Mouse (Mus musculus): Measurements from ENCODE around the gene Tmcc1. TPM values are rescaled to one million over a fixed set of nuclear protein-coding genes. Genes with fewer than 3 reads are reported as not detected.

Tmcc1 gene
- polyA plus RNA-seq, 1 experiment = 20.5 TPM

- H3K36me3 ChIP-seq (ENCODE audit: control insufficient read depth, insufficient read depth, low read length, poor library complexity, severe bottlenecking) = no peaks in the 10 kb centered on the region
- TF ChIP-seq POLR2A (IDR thresholded peaks at IDR 0.05; ENCODE audit: insufficient read depth, low read length) = no peak
- TF ChIP-seq EP300 (IDR thresholded peaks at IDR 0.05; ENCODE audit: insufficient read depth, low read depth, low read length) = no peak
- TF ChIP-seq CTCF (IDR thresholded peaks at IDR 0.05; ENCODE audit: low read depth, low read length) = no peak
- no peaks in the 10 kb centered on the region; the same call in 1 of the 2 replicates for H3K27me3 ChIP-seq (ENCODE audit: control insufficient read depth, insufficient read depth, low read length, poor library complexity, severe bottlenecking)
- H3K27ac ChIP-seq (ENCODE audit: insufficient read depth, low read length) = no peak overlapping the region
- H3K9me3 ChIP-seq (replicated peaks; ENCODE audit: control insufficient read depth, insufficient read depth, low read length, poor library complexity, severe bottlenecking) = no peaks in the 10 kb centered on the region
- H3K4me1 ChIP-seq (ENCODE audit: control insufficient read depth, insufficient read depth, low read length) = no peaks in the 10 kb centered on the region
- H3K9ac ChIP-seq (ENCODE audit: low read depth, poor library complexity, severe bottlenecking) = no peak overlapping the region
- no peak overlapping the region for H3K4me3 ChIP-seq (ENCODE audit: low read depth, low read length)
Observed at GRCm38 (mm10) chr6:116038222-116038621, 155.1 kb downstream of the Tmcc1 start.

DNA sequence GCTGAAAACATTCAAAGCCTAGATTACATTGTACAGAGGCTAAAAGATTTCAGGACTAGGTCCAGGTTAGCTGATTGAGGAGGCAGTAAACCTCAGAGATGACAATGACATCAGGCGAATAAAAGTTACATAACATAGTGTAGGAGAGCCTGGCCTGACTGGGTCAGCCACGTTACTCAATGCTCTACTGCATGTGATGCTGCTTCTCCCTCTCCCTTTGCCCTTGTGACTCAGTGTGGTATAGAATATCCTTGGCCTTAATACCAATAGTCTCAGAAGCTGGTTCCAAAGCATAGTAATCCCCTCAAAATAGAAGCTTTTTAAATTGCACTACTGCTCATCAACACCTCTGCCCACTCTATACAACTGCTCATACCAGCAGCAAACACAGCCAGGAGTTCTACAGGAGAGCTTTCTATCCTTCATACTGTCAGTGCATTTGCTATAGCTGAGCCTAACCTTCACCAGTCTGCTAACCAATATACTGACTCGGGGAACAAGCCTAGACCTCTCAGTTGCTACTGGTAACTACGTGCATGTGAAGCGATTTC lies 155.9 kb downstream of the Tmcc1 start:
- no peak for TF ChIP-seq CTCF (IDR thresholded peaks at IDR 0.05; ENCODE audit: low read depth, low read length)
- no peak for TF ChIP-seq EP300 (IDR thresholded peaks at IDR 0.05; ENCODE audit: insufficient read depth, low read depth, low read length)
- no peak for TF ChIP-seq POLR2A (IDR thresholded peaks at IDR 0.05; ENCODE audit: insufficient read depth, low read length)
- H3K27ac ChIP-seq (ENCODE audit: insufficient read depth, low read length) = no peak overlapping the region

GRCm38 (mm10) chr6:116036555-116036954 lies 156.7 kb downstream of the Tmcc1 start:
- no peak overlapping the region for H3K4me3 ChIP-seq (ENCODE audit: low read depth, low read length)
- H3K27ac ChIP-seq (ENCODE audit: insufficient read depth, low read length) = no peak overlapping the region
- H3K9ac ChIP-seq (ENCODE audit: low read depth, poor library complexity, severe bottlenecking) = no peak overlapping the region
- no peaks in the 10 kb centered on the region for H3K9me3 ChIP-seq (replicated peaks; ENCODE audit: control insufficient read depth, insufficient read depth, low read length, poor library complexity, severe bottlenecking)
- no peaks in the 10 kb centered on the region for H3K36me3 ChIP-seq (ENCODE audit: control insufficient read depth, insufficient read depth, low read length, poor library complexity, severe bottlenecking)
- H3K27me3 ChIP-seq (ENCODE audit: control insufficient read depth, insufficient read depth, low read length, poor library complexity, severe bottlenecking) = no peaks in the 10 kb centered on the region; the same call in 1 of the 2 replicates
- no peaks in the 10 kb centered on the region for H3K4me1 ChIP-seq (ENCODE audit: control insufficient read depth, insufficient read depth, low read length)
- TF ChIP-seq POLR2A (IDR thresholded peaks at IDR 0.05; ENCODE audit: insufficient read depth, low read length) = no peak
- no peak for TF ChIP-seq EP300 (IDR thresholded peaks at IDR 0.05; ENCODE audit: insufficient read depth, low read depth, low read length)
- no peak for TF ChIP-seq CTCF (IDR thresholded peaks at IDR 0.05; ENCODE audit: low read depth, low read length)

More for the DNA sequence above, 155.9 kb downstream of the Tmcc1 start:
- H3K9me3 ChIP-seq (replicated peaks; ENCODE audit: control insufficient read depth, insufficient read depth, low read length, poor library complexity, severe bottlenecking) = no peaks in the 10 kb centered on the region
- no peaks in the 10 kb centered on the region; the same call in 1 of the 2 replicates for H3K27me3 ChIP-seq (ENCODE audit: control insufficient read depth, insufficient read depth, low read length, poor library complexity, severe bottlenecking)
- H3K4me3 ChIP-seq (ENCODE audit: low read depth, low read length) = no peak overlapping the region
- no peaks in the 10 kb centered on the region for H3K36me3 ChIP-seq (ENCODE audit: control insufficient read depth, insufficient read depth, low read length, poor library complexity, severe bottlenecking)
- no peak overlapping the region for H3K9ac ChIP-seq (ENCODE audit: low read depth, poor library complexity, severe bottlenecking)
- no peaks in the 10 kb centered on the region for H3K4me1 ChIP-seq (ENCODE audit: control insufficient read depth, insufficient read depth, low read length)

DNA sequence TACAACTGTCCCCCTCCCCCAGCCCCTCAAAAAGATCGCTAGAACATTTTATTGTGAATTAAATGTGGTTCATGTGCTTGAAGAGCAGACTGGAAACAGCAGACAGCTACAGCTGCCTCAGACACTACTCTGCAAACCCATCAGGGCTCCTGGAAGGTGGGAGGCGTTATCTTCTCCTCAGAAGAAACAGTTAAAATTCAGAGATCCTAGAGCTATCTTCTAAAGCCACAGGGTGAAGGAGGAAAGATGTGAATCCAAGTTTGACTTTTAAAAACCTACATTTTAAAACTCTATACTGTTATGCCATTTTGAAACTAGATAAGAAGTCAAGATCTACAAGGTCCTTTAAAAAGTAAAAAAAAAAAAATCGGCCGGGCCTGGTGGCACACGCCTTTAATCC lies 162.2 kb downstream of the Tmcc1 start:
- H3K4me3 ChIP-seq (ENCODE audit: low read depth, low read length) = no peak overlapping the region
- H3K36me3 ChIP-seq (ENCODE audit: control insufficient read depth, insufficient read depth, low read length, poor library complexity, severe bottlenecking) = no peaks in the 10 kb centered on the region
- no peak overlapping the region for H3K27ac ChIP-seq (ENCODE audit: insufficient read depth, low read length)
- H3K9me3 ChIP-seq (replicated peaks; ENCODE audit: control insufficient read depth, insufficient read depth, low read length, poor library complexity, severe bottlenecking) = no peaks in the 10 kb centered on the region
- H3K4me1 ChIP-seq (ENCODE audit: control insufficient read depth, insufficient read depth, low read length) = no peaks in the 10 kb centered on the region
- no peak overlapping the region for H3K9ac ChIP-seq (ENCODE audit: low read depth, poor library complexity, severe bottlenecking)
- no peak for TF ChIP-seq EP300 (IDR thresholded peaks at IDR 0.05; ENCODE audit: insufficient read depth, low read depth, low read length)
- TF ChIP-seq CTCF (IDR thresholded peaks at IDR 0.05; ENCODE audit: low read depth, low read length) = no peak
- TF ChIP-seq POLR2A (IDR thresholded peaks at IDR 0.05; ENCODE audit: insufficient read depth, low read length) = no peak
- no peaks in the 10 kb centered on the region; the same call in 1 of the 2 replicates for H3K27me3 ChIP-seq (ENCODE audit: control insufficient read depth, insufficient read depth, low read length, poor library complexity, severe bottlenecking)

- Histone ChIP-seq H3K9ac (ENCODE audit: low read depth, poor library complexity, severe bottlenecking) (no peak overlapping the region), H3K36me3 (ENCODE audit: control insufficient read depth, insufficient read depth, low read length, poor library complexity, severe bottlenecking) (no peaks in the 10 kb centered on the region), H3K27ac (ENCODE audit: insufficient read depth, low read length) (no peak overlapping the region), H3K4me3 (ENCODE audit: low read depth, low read length) (no peak overlapping the region), H3K4me1 (ENCODE audit: control insufficient read depth, insufficient read depth, low read length) (no peaks in the 10 kb centered on the region), H3K9me3 (replicated peaks; ENCODE audit: control insufficient read depth, insufficient read depth, low read length, poor library complexity, severe bottlenecking) (no peaks in the 10 kb centered on the region), H3K27me3 (ENCODE audit: control insufficient read depth, insufficient read depth, low read length, poor library complexity, severe bottlenecking) (no peaks in the 10 kb centered on the region)
- TF ChIP-seq CTCF (IDR thresholded peaks at IDR 0.05; ENCODE audit: low read depth, low read length) (no peak), EP300 (IDR thresholded peaks at IDR 0.05; ENCODE audit: insufficient read depth, low read depth, low read length) (no peak), POLR2A (IDR thresholded peaks at IDR 0.05; ENCODE audit: insufficient read depth, low read length) (no peak)
Observed at GRCm38 (mm10) chr6:116024666-116025065, 168.6 kb downstream of the Tmcc1 start.

- Histone ChIP-seq H3K4me1 (ENCODE audit: control insufficient read depth, insufficient read depth, low read length) (no peaks in the 10 kb centered on the region), H3K27ac (ENCODE audit: insufficient read depth, low read length) (no peak overlapping the region), H3K36me3 (ENCODE audit: control insufficient read depth, insufficient read depth, low read length, poor library complexity, severe bottlenecking) (no peaks in the 10 kb centered on the region), H3K9ac (ENCODE audit: low read depth, poor library complexity, severe bottlenecking) (no peak overlapping the region), H3K4me3 (ENCODE audit: low read depth, low read length) (no peak overlapping the region), H3K9me3 (replicated peaks; ENCODE audit: control insufficient read depth, insufficient read depth, low read length, poor library complexity, severe bottlenecking) (no peaks in the 10 kb centered on the region), H3K27me3 (ENCODE audit: control insufficient read depth, insufficient read depth, low read length, poor library complexity, severe bottlenecking) (no peaks in the 10 kb centered on the region)
- TF ChIP-seq EP300 (IDR thresholded peaks at IDR 0.05; ENCODE audit: insufficient read depth, low read depth, low read length) = no peak
Observed at GRCm38 (mm10) chr6:116021961-116022485, 171.3 kb downstream of the Tmcc1 start.
